Mouse (Mus musculus) heart, embryonic 10.5 days (tissue): ENCODE measurements around the gene Axin1. TPM values are rescaled to one million over a fixed set of nuclear protein-coding genes. Genes with fewer than 3 reads are reported as not detected.
"Not testable (repeated sequence)": the region's sequence is repeated elsewhere in the genome, so short reads cannot be mapped to it uniquely, and the experiment has no call there.

Source experiments
- DNase-seq: peaks from one replicate; pipeline ENCODE4 v3.0.0-alpha.2; 2017; ENCODE audit warnings: low spot score
- H3K27ac ChIP-seq: fragments of 300-500 bp; sonication (generic); 2 replicates; pipeline ENCODE4 v1.5.1; 2016; ENCODE audit warnings: mild to moderate bottlenecking
- H3K27me3 ChIP-seq: fragments of 300-500 bp; sonication (generic); 2 replicates; pipeline ENCODE4 v1.6.1; 2016; ENCODE audit warnings: mild to moderate bottlenecking; ENCODE audit not compliant: poor library complexity, insufficient read depth, severe bottlenecking
- H3K36me3 ChIP-seq: fragments of 300-500 bp; sonication (generic); 2 replicates; pipeline ENCODE4 v1.6.1; 2016; ENCODE audit warnings: mild to moderate bottlenecking, moderate library complexity
- H3K4me1 ChIP-seq: fragments of 300-500 bp; sonication (generic); 2 replicates; pipeline ENCODE4 v1.6.1; 2016; ENCODE audit warnings: mild to moderate bottlenecking
- H3K4me3 ChIP-seq: fragments of 300-500 bp; sonication (generic); 2 replicates; pipeline ENCODE4 v1.5.1; 2016; ENCODE audit warnings: mild to moderate bottlenecking, moderate library complexity
- H3K9me3 ChIP-seq: fragments of 300-500 bp; sonication (generic); 2 replicates; pipeline ENCODE4 v1.6.1; 2016; ENCODE audit warnings: mild to moderate bottlenecking, moderate library complexity
- WGBS: fragments of 180-500 bp; shearing (Covaris S2); methylation state at CpG from one replicate; pipeline ENCODE4 v1.1.7; 2016; 5-methylcytosine and 5-hydroxymethylcytosine counted together
- polyA plus RNA-seq: library from polyadenylated mRNA; unstranded; fragments of >200 nt; fragmentation: Nextera tagmentation; extraction: Ambion mirVana; gene quantifications from 2 replicates; pipeline ENCODE4 v1.2.1, GENCODE M21; 2016

The Axin1 gene
- polyA plus RNA-seq, 1 experiment from 2014 or later, result 7.0 TPM

- under 1% methylated on average over 75 of the region's 75 CpGs for WGBS
- peak within 1 kb of the TSS; percentile 90 for H3K4me3 ChIP-seq
- peaks cover 19% of the 10 kb centered on the region for H3K4me1 ChIP-seq
- H3K27ac ChIP-seq, result peak within 1 kb of the TSS; percentile 82
- no peaks in the 10 kb centered on the region for H3K9me3 ChIP-seq
- peaks cover 82% of the 10 kb centered on the region for H3K27me3 ChIP-seq
- peak; percentile 88 for DNase-seq
- no peaks in the 10 kb centered on the region for H3K36me3 ChIP-seq
These were observed 25.1 kb upstream of the Axin1 start, which contains the start of gene Tmem8 for GRCm38 (mm10) chr17:26113181-26113948. Tmem8 (plus strand) TSS chr17:26113299.

GRCm38 (mm10) chr17:26114061-26114460 is 24.4 kb upstream of the Axin1 start:
- Histone ChIP-seq H3K27me3 (peaks cover 89% of the 10 kb centered on the region), H3K27ac (no peak overlapping the region), H3K4me1 (peaks cover 19% of the 10 kb centered on the region), H3K4me3 (peak overlapping the region; percentile 90), H3K36me3 (no peaks in the 10 kb centered on the region), H3K9me3 (no peaks in the 10 kb centered on the region)
- DNase-seq, result no peak
- WGBS, result 11% methylated on average over 8 of the region's 8 CpGs

DNA sequence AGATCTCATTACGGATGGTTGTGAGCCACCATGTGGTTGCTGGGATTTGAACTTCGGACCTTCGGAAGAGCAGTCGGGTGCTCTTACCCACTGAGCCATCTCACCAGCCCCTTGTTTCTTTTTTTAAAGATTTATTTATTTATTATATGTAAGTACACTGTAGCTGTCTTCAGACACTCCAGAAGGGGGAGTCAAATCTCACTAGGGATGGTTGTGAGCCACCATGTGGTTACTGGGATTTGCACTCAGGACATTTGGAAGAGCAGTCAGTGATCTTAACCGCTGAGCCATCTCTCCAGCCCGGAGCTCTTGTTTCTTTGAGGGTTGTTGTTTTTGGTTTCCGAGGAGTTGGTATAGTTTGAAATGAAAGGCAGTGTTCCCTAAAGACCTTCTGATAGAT is 24.0 kb upstream of the Axin1 start:
- not testable (repeated sequence) for H3K9me3 ChIP-seq
- 62% methylated on average over 7 of the region's 7 CpGs for WGBS
- H3K4me1 ChIP-seq, result peaks cover 19% of the 10 kb centered on the region

DNA sequence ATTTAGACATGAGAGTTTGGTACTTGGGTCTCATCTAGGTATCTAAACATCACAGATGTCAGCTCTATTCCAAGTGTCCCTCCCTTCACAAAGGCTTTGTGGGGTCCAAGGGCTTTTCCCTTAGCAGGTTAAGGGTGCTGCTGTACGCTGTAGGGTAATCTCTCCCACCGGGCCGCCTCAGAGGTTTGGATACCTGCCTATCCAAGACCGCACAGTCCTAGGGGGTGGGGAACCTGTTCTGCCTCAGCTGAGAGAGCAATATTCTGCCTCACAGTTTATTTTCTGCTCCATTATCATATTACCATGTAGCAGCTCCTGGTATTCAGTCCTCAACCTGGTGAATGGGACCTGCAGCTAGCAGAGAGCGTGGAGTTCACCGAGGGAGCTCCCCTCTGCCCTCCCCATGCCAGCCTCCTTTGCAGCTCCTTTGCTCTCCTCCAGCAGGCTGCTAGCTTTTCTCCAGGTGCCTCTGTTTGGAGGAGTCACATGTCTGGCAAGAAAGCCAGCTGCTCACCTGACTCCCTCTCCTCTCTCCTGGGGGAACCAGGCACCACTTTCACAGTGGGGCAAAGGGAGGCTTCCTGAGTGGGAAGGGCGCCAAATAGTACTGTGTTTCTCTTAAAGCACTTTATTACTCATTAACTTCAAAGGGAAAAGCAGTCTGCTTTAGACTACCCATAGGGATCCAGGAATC is 23.1 kb upstream of the Axin1 start:
- peaks cover 25% of the 10 kb centered on the region for H3K4me1 ChIP-seq
- H3K4me3 ChIP-seq, result no peak overlapping the region
- no peak for DNase-seq
- H3K9me3 ChIP-seq, result no peaks in the 10 kb centered on the region
- peaks cover 98% of the 10 kb centered on the region for H3K27me3 ChIP-seq
- no peaks in the 10 kb centered on the region for H3K36me3 ChIP-seq
- 76% methylated on average over 7 of the region's 7 CpGs for WGBS
- no peak overlapping the region for H3K27ac ChIP-seq

More for the DNA sequence above, 24.0 kb upstream of the Axin1 start:
- H3K27ac ChIP-seq, DNase-seq, H3K36me3 ChIP-seq, H3K4me3 ChIP-seq: not testable (repeated sequence)
- H3K27me3 ChIP-seq, result peaks cover 93% of the 10 kb centered on the region

DNA sequence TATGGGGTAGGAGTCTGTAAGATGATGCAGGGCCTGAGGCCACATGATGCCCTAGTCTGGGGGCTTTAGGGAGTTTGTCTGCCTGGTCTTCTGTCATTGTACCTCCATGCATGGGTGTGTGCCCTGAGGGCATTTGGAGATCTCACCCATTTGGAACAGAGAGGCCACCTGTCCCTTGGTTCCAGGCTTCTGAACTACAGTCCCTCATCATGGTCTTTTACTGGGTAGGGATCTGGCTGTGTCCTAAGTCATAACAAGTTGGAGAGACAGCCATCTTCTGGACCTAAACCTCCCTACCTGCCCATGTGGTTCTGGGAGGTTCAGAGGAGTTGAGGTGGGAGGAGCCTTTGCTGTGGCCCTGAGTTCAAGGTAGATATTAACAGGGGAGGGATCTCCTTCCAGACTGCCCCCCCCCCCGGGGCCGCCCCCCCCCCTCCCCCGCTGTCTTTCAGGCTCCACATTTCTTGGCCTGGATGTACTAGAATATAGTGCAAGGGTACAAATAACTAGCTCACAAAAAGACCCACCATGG is 22.5 kb upstream of the Axin1 start:
- Histone ChIP-seq H3K9me3 (no peaks in the 10 kb centered on the region), H3K4me3 (no peak overlapping the region), H3K27me3 (peaks cover 91% of the 10 kb centered on the region), H3K4me1 (peaks cover 21% of the 10 kb centered on the region), H3K36me3 (no peaks in the 10 kb centered on the region), H3K27ac (no peak overlapping the region)
- 60% methylated on average over 1 of the region's 3 CpGs for WGBS
- DNase-seq, result no peak

- Histone ChIP-seq H3K4me3 (no peak overlapping the region), H3K9me3 (no peaks in the 10 kb centered on the region), H3K4me1 (peaks cover 17% of the 10 kb centered on the region), H3K36me3 (no peaks in the 10 kb centered on the region), H3K27ac (no peak overlapping the region), H3K27me3 (peaks cover 85% of the 10 kb centered on the region)
- no peak for DNase-seq
- 82% methylated on average over 17 of the region's 17 CpGs for WGBS
These were observed 21.8 kb upstream of the Axin1 start for GRCm38 (mm10) chr17:26116503-26117258.

- Histone ChIP-seq H3K27me3 (peaks cover 53% of the 10 kb centered on the region), H3K9me3 (no peaks in the 10 kb centered on the region), H3K36me3 (peaks cover 2% of the 10 kb centered on the region), H3K27ac (no peak overlapping the region), H3K4me1 (peaks cover 21% of the 10 kb centered on the region), H3K4me3 (no peak overlapping the region)
- WGBS, result 47% methylated on average over 33 of the region's 33 CpGs
- no peak for DNase-seq
These were observed 18.4 kb upstream of the Axin1 start for GRCm38 (mm10) chr17:26119766-26120710.

DNA sequence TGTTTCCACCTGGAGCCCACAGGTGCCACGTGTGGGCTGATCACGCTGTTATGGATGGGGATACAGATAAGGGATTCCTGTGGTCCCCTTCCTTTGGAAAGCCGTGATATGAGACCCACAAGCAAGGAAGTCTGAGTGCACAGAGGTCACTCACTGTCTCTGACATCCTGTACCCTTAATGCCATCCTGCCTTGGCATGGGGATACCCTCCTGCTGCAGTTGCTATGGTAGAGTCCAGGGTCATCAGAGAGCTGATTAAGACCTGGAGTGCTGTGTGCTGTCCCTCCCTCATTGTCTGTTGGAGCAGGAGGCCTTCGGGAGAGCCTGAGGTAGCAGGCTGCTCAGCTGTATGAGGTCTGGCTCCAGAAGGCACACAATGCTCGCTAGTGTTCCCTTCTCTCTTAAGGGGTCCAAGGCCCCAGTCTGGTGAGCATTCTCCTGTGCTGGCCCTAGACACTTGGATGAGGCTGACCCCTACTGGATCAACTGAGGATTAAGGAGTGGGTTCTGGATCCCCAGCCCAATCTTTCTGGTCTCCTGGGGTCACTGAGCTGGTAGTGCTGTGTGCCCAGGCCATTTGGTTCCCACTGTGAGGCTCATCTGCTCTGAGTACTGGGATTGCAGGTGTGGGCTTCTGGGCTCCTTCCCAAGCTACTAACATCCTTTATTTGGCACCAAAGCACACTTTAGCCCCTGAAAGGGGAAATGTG is 15.9 kb upstream of the Axin1 start:
- DNase-seq, result no peak
- no peaks in the 10 kb centered on the region for H3K9me3 ChIP-seq
- H3K27ac ChIP-seq, result no peak overlapping the region
- peaks cover 27% of the 10 kb centered on the region for H3K27me3 ChIP-seq
- H3K36me3 ChIP-seq, result peaks cover 27% of the 10 kb centered on the region
- 53% methylated on average over 5 of the region's 5 CpGs for WGBS
- H3K4me1 ChIP-seq, result peaks cover 27% of the 10 kb centered on the region
- H3K4me3 ChIP-seq, result peak overlapping the region; percentile 94; the same call in 1 of the 2 replicates

- peak within 1 kb of the TSS; percentile 87 for H3K27ac ChIP-seq
- peaks cover 21% of the 10 kb centered on the region for H3K27me3 ChIP-seq
- peaks cover 34% of the 10 kb centered on the region for H3K36me3 ChIP-seq
- peaks cover 27% of the 10 kb centered on the region for H3K4me1 ChIP-seq
- peak within 1 kb of the TSS; percentile 94 for H3K4me3 ChIP-seq
- no peaks in the 10 kb centered on the region for H3K9me3 ChIP-seq
- peak; percentile 96 for DNase-seq
- WGBS, result under 1% methylated on average over 32 of the region's 32 CpGs
These were observed 15.2 kb upstream of the Axin1 start, which contains the start of gene Mrpl28 for GRCm38 (mm10) chr17:26123267-26123684. Mrpl28 (plus strand) TSS chr17:26123500.

GRCm38 (mm10) chr17:26124560-26124959 is 13.9 kb upstream of the Axin1 start:
- H3K36me3 ChIP-seq, result peaks cover 47% of the 10 kb centered on the region
- WGBS, result 78% methylated on average over 7 of the region's 7 CpGs

DNA sequence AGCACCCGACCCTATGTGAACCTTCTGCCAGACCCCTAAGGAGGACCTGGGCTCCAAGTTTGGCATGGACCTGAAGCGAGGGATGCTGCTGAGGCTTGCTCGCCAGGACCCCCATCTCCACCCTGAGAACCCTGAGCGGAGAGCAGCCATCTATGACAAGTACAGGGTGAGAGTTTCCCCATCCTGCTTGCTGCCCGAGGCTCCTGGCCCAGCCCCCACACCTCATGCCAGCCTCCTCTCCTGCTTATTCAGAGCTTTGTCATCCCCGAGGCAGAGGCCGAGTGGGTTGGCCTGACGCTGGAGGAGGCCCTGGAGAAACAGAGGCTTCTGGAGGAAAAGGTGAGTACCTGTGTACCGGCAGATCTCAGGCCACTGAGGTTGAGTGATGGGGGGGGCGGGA is 13.3 kb upstream of the Axin1 start:
- Histone ChIP-seq H3K4me1 (peaks cover 22% of the 10 kb centered on the region), H3K36me3 (peaks cover 53% of the 10 kb centered on the region), H3K27me3 (peaks cover 1% of the 10 kb centered on the region; the same call in 1 of the 2 replicates), H3K27ac (no peak overlapping the region), H3K4me3 (no peak overlapping the region), H3K9me3 (no peaks in the 10 kb centered on the region)
- DNase-seq, result no peak
- 91% methylated on average over 10 of the region's 10 CpGs for WGBS

More at GRCm38 (mm10) chr17:26124560-26124959, 13.9 kb upstream of the Axin1 start:
- no peak for DNase-seq
- no peaks in the 10 kb centered on the region for H3K9me3 ChIP-seq
- H3K27ac ChIP-seq, result no peak overlapping the region
- H3K27me3 ChIP-seq, result peaks cover 8% of the 10 kb centered on the region
- H3K4me1 ChIP-seq, result peaks cover 27% of the 10 kb centered on the region
- H3K4me3 ChIP-seq, result peak overlapping the region; percentile 94
